Mouse (Mus musculus): Measurements from ENCODE around the gene Alg9. TPM values are rescaled to one million over a fixed set of nuclear protein-coding genes. Genes with fewer than 3 reads are reported as not detected.

Alg9 gene
- polyA plus RNA-seq, 1 experiment from 2014 or later, result 49.2 TPM

DNA sequence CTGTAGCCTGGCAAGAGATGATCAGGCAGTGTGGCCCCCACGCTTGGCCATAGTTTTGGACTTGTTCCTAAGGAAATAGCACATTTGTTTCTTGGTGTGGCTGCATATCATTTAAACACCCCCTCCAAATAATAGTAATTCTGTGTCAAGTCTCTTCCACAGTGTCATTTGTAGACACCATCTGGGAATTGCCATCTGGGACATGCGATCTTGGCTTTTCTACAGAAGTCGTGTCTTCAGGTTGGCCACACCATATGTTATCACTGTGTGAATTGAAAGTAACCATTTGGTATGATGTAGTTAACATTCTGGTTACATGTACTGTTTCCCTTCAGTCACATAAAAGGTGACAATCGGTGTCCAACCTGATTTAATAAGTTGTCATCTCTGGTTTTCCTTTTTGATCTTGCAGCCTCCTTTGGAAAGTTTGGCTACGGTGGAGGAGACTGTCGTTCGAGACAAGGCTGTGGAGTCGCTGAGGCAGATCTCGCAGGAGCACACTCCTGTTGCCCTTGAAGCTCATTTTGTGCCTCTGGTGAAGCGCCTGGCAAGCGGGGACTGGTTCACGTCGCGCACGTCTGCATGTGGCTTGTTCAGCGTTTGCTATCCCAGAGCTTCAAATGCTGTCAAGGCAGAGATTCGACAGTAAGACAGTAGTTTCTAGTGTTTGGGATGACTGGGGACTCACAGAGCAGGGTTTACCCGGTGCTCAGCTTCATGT lies 86.5 kb downstream of the Alg9 start:
- 93% methylated on average over 18 of the region's 18 CpGs for WGBS
- Histone ChIP-seq H3K9me3 (no peaks in the 10 kb centered on the region), H3K27me3 (no peaks in the 10 kb centered on the region), H3K4me3 (no peak overlapping the region), H3K4me1 (replicated peaks) (peaks cover 10% of the 10 kb centered on the region), H3K36me3 (peaks cover 72% of the 10 kb centered on the region), H3K27ac (replicated peaks) (no peak overlapping the region), H3K9ac (no peak overlapping the region), H3K4me2 (no peak overlapping the region)
- ATAC-seq (ENCODE audit: low read depth), result no peak

- ATAC-seq (ENCODE audit: low read depth), result no peak
- WGBS, result 91% methylated on average over 4 of the region's 4 CpGs
- Histone ChIP-seq H3K4me3 (no peak overlapping the region), H3K9ac (no peak overlapping the region), H3K4me1 (replicated peaks) (no peaks in the 10 kb centered on the region), H3K27ac (replicated peaks) (no peak overlapping the region), H3K9me3 (no peaks in the 10 kb centered on the region), H3K27me3 (no peaks in the 10 kb centered on the region), H3K36me3 (peaks cover 98% of the 10 kb centered on the region), H3K4me2 (no peak overlapping the region)
These were observed 89.0 kb downstream of the Alg9 start for GRCm38 (mm10) chr9:50863824-50864223.

GRCm38 (mm10) chr9:50864877-50865276 lies 90.1 kb downstream of the Alg9 start:
- Histone ChIP-seq H3K36me3 (peaks cover 96% of the 10 kb centered on the region), H3K27me3 (no peaks in the 10 kb centered on the region), H3K9ac (no peak overlapping the region), H3K4me3 (no peak overlapping the region), H3K4me2 (no peak overlapping the region), H3K27ac (replicated peaks) (no peak overlapping the region), H3K9me3 (no peaks in the 10 kb centered on the region), H3K4me1 (replicated peaks) (no peaks in the 10 kb centered on the region)
- 87% methylated on average over 5 of the region's 5 CpGs for whole genome bisulfite sequencing
- no peak for ATAC-seq (ENCODE audit: low read depth)

GRCm38 (mm10) chr9:50865803-50866202 lies 91.0 kb downstream of the Alg9 start:
- H3K4me3 ChIP-seq, result no peak overlapping the region

GRCm38 (mm10) chr9:50867015-50867414 lies 92.2 kb downstream of the Alg9 start:
- Histone ChIP-seq H3K27me3 (no peaks in the 10 kb centered on the region), H3K4me1 (replicated peaks) (no peaks in the 10 kb centered on the region), H3K27ac (replicated peaks) (no peak overlapping the region), H3K9me3 (no peaks in the 10 kb centered on the region), H3K4me3 (no peak overlapping the region), H3K9ac (no peak overlapping the region), H3K36me3 (peaks cover 89% of the 10 kb centered on the region), H3K4me2 (no peak overlapping the region)
- no peak for ATAC-seq (ENCODE audit: low read depth)
- WGBS, result 93% methylated on average over 6 of the region's 6 CpGs

More at GRCm38 (mm10) chr9:50865803-50866202, 91.0 kb downstream of the Alg9 start:
- H3K9me3 ChIP-seq, result no peaks in the 10 kb centered on the region
- no peak overlapping the region for H3K9ac ChIP-seq
- H3K4me1 ChIP-seq (replicated peaks), result no peaks in the 10 kb centered on the region
- WGBS, result 91% methylated on average over 8 of the region's 8 CpGs
- H3K27me3 ChIP-seq, result no peaks in the 10 kb centered on the region
- peaks cover 96% of the 10 kb centered on the region for H3K36me3 ChIP-seq
- no peak overlapping the region for H3K27ac ChIP-seq (replicated peaks)
- ATAC-seq (ENCODE audit: low read depth), result no peak
- no peak overlapping the region for H3K4me2 ChIP-seq

- peaks cover 87% of the 10 kb centered on the region for H3K36me3 ChIP-seq
These were observed 93.4 kb downstream of the Alg9 start for GRCm38 (mm10) chr9:50868182-50868581.

DNA sequence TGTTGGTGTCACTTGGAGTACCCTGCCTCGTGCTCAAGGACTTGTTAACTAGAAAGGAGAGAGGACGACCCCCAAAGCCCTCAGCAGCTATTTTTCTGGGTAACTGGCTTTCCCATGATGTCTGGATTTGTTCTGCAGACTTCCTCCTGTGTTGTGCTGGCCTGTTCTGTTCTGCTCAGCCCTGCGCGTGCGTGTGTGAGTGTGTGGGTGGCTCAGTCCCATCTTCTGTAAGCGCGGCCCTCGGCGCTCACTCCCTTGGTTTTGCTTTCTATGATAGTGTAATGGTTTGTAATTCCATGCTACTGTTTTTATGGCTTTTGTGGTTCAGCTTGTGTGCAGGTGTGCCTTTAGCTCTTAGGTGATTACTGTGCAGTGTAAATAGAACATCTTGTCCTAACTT lies 98.4 kb downstream of the Alg9 start:
- WGBS, result 94% methylated on average over 9 of the region's 9 CpGs
- Histone ChIP-seq H3K4me2 (no peak overlapping the region), H3K27ac (replicated peaks) (no peak overlapping the region), H3K4me1 (replicated peaks) (no peaks in the 10 kb centered on the region), H3K4me3 (no peak overlapping the region), H3K27me3 (no peaks in the 10 kb centered on the region), H3K9me3 (no peaks in the 10 kb centered on the region), H3K9ac (no peak overlapping the region), H3K36me3 (peaks cover 82% of the 10 kb centered on the region)
- ATAC-seq (ENCODE audit: low read depth), result no peak

More at GRCm38 (mm10) chr9:50868182-50868581, 93.4 kb downstream of the Alg9 start:
- H3K27me3 ChIP-seq, result no peaks in the 10 kb centered on the region
- no peak for ATAC-seq (ENCODE audit: low read depth)
- H3K4me2 ChIP-seq, result no peak overlapping the region
- H3K4me3 ChIP-seq, result no peak overlapping the region
- H3K9me3 ChIP-seq, result no peaks in the 10 kb centered on the region
- no peak overlapping the region for H3K9ac ChIP-seq
- WGBS, result 90% methylated on average over 2 of the region's 2 CpGs
- H3K27ac ChIP-seq (replicated peaks), result no peak overlapping the region
- H3K4me1 ChIP-seq (replicated peaks), result no peaks in the 10 kb centered on the region

DNA sequence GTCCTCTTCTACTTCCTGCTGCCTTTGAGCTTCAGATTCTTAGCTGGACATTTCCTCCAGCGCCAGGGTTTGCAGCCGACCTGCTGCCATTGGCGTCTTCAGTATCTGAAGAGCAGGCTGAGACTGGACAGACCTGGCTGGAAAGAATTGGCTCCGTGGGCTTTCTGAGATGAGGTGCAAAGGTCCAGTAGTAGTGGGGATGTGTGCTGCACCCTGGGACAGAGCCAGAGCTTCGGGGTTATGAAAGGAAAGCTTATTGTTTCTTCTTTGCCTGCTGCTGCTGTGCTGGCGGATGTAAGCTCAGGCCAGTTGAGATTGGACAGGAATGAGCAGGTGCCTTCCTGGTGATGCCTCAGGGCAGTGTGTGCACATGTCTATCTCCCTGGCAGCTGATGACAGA lies 99.2 kb downstream of the Alg9 start:
- Histone ChIP-seq H3K27me3 (no peaks in the 10 kb centered on the region), H3K9me3 (no peaks in the 10 kb centered on the region), H3K27ac (replicated peaks) (no peak overlapping the region), H3K9ac (no peak overlapping the region), H3K4me2 (no peak overlapping the region), H3K4me1 (replicated peaks) (no peaks in the 10 kb centered on the region), H3K36me3 (peaks cover 81% of the 10 kb centered on the region), H3K4me3 (no peak overlapping the region)
- ATAC-seq (ENCODE audit: low read depth), result no peak
- 90% methylated on average over 6 of the region's 6 CpGs for WGBS

GRCm38 (mm10) chr9:50875470-50875869 lies 100.7 kb downstream of the Alg9 start:
- Histone ChIP-seq H3K36me3 (peaks cover 84% of the 10 kb centered on the region), H3K9me3 (no peaks in the 10 kb centered on the region), H3K4me1 (replicated peaks) (no peaks in the 10 kb centered on the region), H3K27me3 (no peaks in the 10 kb centered on the region), H3K9ac (no peak overlapping the region), H3K4me3 (no peak overlapping the region), H3K27ac (replicated peaks) (no peak overlapping the region), H3K4me2 (no peak overlapping the region)
- no peak for ATAC-seq (ENCODE audit: low read depth)
- 97% methylated on average over 4 of the region's 4 CpGs for WGBS

DNA sequence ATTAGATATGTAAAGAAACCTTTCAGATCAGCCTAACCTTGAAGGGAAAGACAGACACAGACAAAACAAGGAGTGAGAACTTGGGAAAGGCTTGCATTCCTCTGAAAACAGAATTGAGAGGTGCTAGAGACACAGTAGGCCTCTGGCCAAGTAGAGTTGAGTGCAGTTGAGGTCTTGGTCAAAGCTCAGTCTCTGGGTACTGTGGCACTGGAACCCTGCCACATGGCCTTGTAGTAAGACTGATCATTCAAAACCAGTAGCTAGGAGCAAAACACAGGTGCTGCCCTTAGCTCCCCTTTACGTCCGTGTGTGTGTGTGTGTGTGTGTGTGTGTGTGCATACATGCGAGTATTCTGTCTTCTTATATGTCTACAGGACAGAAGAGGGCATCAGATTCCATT lies 101.5 kb downstream of the Alg9 start:
- Histone ChIP-seq H3K27me3 (no peaks in the 10 kb centered on the region), H3K9me3 (no peaks in the 10 kb centered on the region), H3K27ac (replicated peaks) (no peak overlapping the region), H3K4me1 (replicated peaks) (no peaks in the 10 kb centered on the region), H3K4me3 (no peak overlapping the region), H3K4me2 (no peak overlapping the region), H3K9ac (no peak overlapping the region), H3K36me3 (peaks cover 81% of the 10 kb centered on the region)
- 98% methylated on average over 3 of the region's 3 CpGs for WGBS
- ATAC-seq (ENCODE audit: low read depth), result no peak

GRCm38 (mm10) chr9:50877431-50877830 lies 102.6 kb downstream of the Alg9 start:
- Histone ChIP-seq H3K27me3 (no peaks in the 10 kb centered on the region), H3K9me3 (no peaks in the 10 kb centered on the region), H3K4me3 (no peak overlapping the region), H3K4me2 (no peak overlapping the region), H3K36me3 (peaks cover 82% of the 10 kb centered on the region), H3K4me1 (replicated peaks) (no peaks in the 10 kb centered on the region), H3K9ac (no peak overlapping the region), H3K27ac (replicated peaks) (no peak overlapping the region)
- no peak for ATAC-seq (ENCODE audit: low read depth)
- WGBS, result 93% methylated on average over 3 of the region's 3 CpGs

- Histone ChIP-seq H3K27ac (replicated peaks) (no peak overlapping the region), H3K4me3 (no peak overlapping the region), H3K4me2 (no peak overlapping the region), H3K27me3 (no peaks in the 10 kb centered on the region), H3K9ac (no peak overlapping the region), H3K9me3 (no peaks in the 10 kb centered on the region), H3K4me1 (replicated peaks) (peaks cover 23% of the 10 kb centered on the region), H3K36me3 (peaks cover 49% of the 10 kb centered on the region)
- 88% methylated on average over 2 of the region's 2 CpGs for WGBS
- no peak for ATAC-seq (ENCODE audit: low read depth)
These were observed 107.4 kb downstream of the Alg9 start for GRCm38 (mm10) chr9:50882183-50882582.

- Histone ChIP-seq H3K4me3 (no peak overlapping the region), H3K27ac (replicated peaks) (no peak overlapping the region), H3K9me3 (no peaks in the 10 kb centered on the region), H3K4me1 (replicated peaks) (peaks cover 31% of the 10 kb centered on the region), H3K36me3 (peaks cover 37% of the 10 kb centered on the region), H3K9ac (no peak overlapping the region), H3K27me3 (no peaks in the 10 kb centered on the region), H3K4me2 (no peak overlapping the region)
- ATAC-seq (ENCODE audit: low read depth), result no peak
- WGBS, result 74% methylated on average over 8 of the region's 8 CpGs
These were observed 109.3 kb downstream of the Alg9 start for GRCm38 (mm10) chr9:50884093-50884492.

All from neural tube, embryonic 13.5 days (tissue).